Mouse (Mus musculus): ENCODE data around the gene Sp7. TPM values are rescaled to one million over a fixed set of nuclear protein-coding genes. Genes with fewer than 3 reads are reported as not detected.

The Sp7 gene
- polyA plus RNA-seq, 1 experiment from 2014 or later = 0.36 TPM

- no peak overlapping the region for H3K9ac ChIP-seq (replicated peaks)
- WGBS = 88% methylated on average over 8 of the region's 8 CpGs
- H3K27ac ChIP-seq (replicated peaks) = no peak overlapping the region
- no peaks in the 10 kb centered on the region for H3K27me3 ChIP-seq
- H3K4me2 ChIP-seq (replicated peaks) = no peak overlapping the region
- ATAC-seq (replicated peaks) = no peak
- no peaks in the 10 kb centered on the region for H3K9me3 ChIP-seq
- no peak overlapping the region for H3K4me3 ChIP-seq
- peaks cover 68% of the 10 kb centered on the region for H3K36me3 ChIP-seq
- H3K4me1 ChIP-seq = peaks cover 21% of the 10 kb centered on the region
These were observed 31.7 kb downstream of the Sp7 start for GRCm38 (mm10) chr15:102335254-102335653.

- H3K27me3 ChIP-seq = no peaks in the 10 kb centered on the region
- peak within 1 kb of the TSS; percentile 74 for H3K27ac ChIP-seq (replicated peaks)
- WGBS = under 1% methylated on average over 30 of the region's 30 CpGs
- no peaks in the 10 kb centered on the region for H3K9me3 ChIP-seq
- peaks cover 29% of the 10 kb centered on the region for H3K4me1 ChIP-seq
- ATAC-seq (replicated peaks) = peak; percentile 96
- peak within 1 kb of the TSS; percentile 78 for H3K9ac ChIP-seq (replicated peaks)
- peaks cover 53% of the 10 kb centered on the region for H3K36me3 ChIP-seq
- peak within 1 kb of the TSS; percentile 93 for H3K4me3 ChIP-seq
- H3K4me2 ChIP-seq (replicated peaks) = peak within 1 kb of the TSS; percentile 85
These were observed 35.4 kb downstream of the Sp7 start, which contains the start of gene Myg1 for GRCm38 (mm10) chr15:102331610-102332015. Gene Myg1 (plus strand): TSS chr15:102331709.

DNA sequence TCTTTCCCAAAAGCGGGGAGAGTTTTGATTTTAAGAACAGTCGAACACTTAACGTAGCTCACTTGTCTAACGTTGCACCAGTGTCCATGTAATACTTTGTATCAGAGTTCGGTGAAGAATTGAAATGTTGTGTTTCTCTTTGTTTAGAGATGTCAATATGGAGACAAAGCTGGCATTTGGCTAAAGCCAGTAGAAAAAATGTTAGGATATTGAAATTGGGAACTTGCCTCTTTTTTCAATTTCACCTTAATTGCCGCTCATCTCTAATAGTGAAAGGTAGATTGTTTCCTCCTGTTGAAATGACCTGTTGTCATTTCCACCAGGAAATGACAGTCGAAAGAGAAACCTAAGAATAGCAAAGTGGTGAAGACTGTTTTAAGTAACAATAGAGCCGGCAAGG lies 40.1 kb downstream of the Sp7 start:
- 70% methylated on average over 8 of the region's 8 CpGs for WGBS

GRCm38 (mm10) chr15:102326022-102326576 lies 40.9 kb downstream of the Sp7 start, which contains the start of gene Pfdn5:
Gene Pfdn5 (plus strand): TSS chr15:102326116.
- H3K27me3 ChIP-seq = no peaks in the 10 kb centered on the region
- no peaks in the 10 kb centered on the region for H3K9me3 ChIP-seq
- peaks cover 16% of the 10 kb centered on the region for H3K4me1 ChIP-seq
- peaks cover 27% of the 10 kb centered on the region for H3K36me3 ChIP-seq
- ATAC-seq (replicated peaks) = peak; percentile 95
- under 1% methylated on average over 40 of the region's 40 CpGs for WGBS
- peak within 1 kb of the TSS; percentile 61 for H3K27ac ChIP-seq (replicated peaks)
- H3K4me3 ChIP-seq = peak within 1 kb of the TSS; percentile 59
- H3K9ac ChIP-seq (replicated peaks) = peak within 1 kb of the TSS; percentile 67
- peak within 1 kb of the TSS; percentile 66 for H3K4me2 ChIP-seq (replicated peaks)

More for the DNA sequence above, 40.1 kb downstream of the Sp7 start:
- Histone ChIP-seq H3K27me3 (no peaks in the 10 kb centered on the region), H3K27ac (replicated peaks) (0 out of 2 replicates have a peak overlapping the region, but pooled peaks have one; percentile 61), H3K4me1 (peaks cover 19% of the 10 kb centered on the region), H3K4me3 (peak overlapping the region; percentile 59), H3K36me3 (peaks cover 27% of the 10 kb centered on the region), H3K9ac (replicated peaks) (peak overlapping the region; percentile 67), H3K9me3 (no peaks in the 10 kb centered on the region), H3K4me2 (replicated peaks) (peak overlapping the region; percentile 66)
- ATAC-seq (replicated peaks) = no peak

DNA sequence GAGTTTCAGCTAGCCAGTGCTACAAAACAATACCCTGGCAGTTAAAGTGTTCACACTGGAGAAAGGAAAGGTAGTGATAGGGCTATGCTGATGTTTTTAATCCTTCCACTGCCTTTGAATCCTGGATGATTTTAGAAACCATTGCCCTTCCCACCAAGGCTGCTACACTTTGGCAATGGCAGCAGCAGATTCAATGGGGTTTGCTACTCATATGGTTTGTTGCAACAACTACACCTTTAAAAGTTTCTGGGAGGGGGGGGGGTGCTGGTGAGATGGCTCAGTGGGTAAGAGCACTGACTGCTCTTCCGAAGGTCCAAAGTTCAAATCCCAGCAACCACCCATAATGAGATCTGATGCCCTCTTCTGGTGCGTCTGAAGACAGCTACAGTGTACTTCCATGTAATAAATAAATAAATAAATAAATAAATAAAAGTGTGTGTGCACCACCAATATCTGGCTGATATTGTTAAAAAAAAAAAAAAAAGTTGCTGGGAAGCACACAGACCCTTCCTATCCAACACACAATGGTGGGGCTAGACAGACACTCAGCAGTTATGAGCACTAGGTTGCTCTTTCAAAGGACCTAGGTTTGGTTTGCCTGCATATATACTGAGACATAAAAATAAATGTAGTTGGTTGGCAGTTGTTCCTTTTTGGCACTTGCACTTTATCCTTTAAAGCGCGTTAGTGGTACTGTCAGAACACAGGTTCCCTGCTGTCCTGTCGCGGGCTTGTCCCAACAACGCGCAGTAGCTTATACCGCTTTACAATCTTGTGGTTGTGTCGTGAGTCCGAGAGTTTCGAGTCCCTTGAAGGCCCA lies 42.1 kb downstream of the Sp7 start:
- WGBS = 81% methylated on average over 12 of the region's 12 CpGs
- Histone ChIP-seq H3K9ac (replicated peaks) (no peak overlapping the region), H3K9me3 (no peaks in the 10 kb centered on the region), H3K36me3 (peaks cover 16% of the 10 kb centered on the region), H3K4me3 (peak overlapping the region; percentile 59; the same call in 1 of the 2 replicates), H3K27ac (replicated peaks) (no peak overlapping the region), H3K4me1 (peaks cover 13% of the 10 kb centered on the region), H3K27me3 (no peaks in the 10 kb centered on the region), H3K4me2 (replicated peaks) (peak overlapping the region; percentile 66; the same call in 1 of the 2 replicates)
- ATAC-seq (replicated peaks) = no peak

GRCm38 (mm10) chr15:102316263-102316662 lies 50.7 kb downstream of the Sp7 start:
- H3K27ac ChIP-seq (replicated peaks) = no peak overlapping the region
- H3K9ac ChIP-seq (replicated peaks) = no peak overlapping the region
- H3K4me1 ChIP-seq = no peaks in the 10 kb centered on the region
- no peak overlapping the region for H3K4me2 ChIP-seq (replicated peaks)
- H3K27me3 ChIP-seq = no peaks in the 10 kb centered on the region
- ATAC-seq (replicated peaks) = no peak
- H3K36me3 ChIP-seq = peaks cover 14% of the 10 kb centered on the region; the same call in 1 of the 2 replicates
- WGBS = 87% methylated on average over 6 of the region's 6 CpGs
- no peaks in the 10 kb centered on the region for H3K9me3 ChIP-seq
- no peak overlapping the region for H3K4me3 ChIP-seq

DNA sequence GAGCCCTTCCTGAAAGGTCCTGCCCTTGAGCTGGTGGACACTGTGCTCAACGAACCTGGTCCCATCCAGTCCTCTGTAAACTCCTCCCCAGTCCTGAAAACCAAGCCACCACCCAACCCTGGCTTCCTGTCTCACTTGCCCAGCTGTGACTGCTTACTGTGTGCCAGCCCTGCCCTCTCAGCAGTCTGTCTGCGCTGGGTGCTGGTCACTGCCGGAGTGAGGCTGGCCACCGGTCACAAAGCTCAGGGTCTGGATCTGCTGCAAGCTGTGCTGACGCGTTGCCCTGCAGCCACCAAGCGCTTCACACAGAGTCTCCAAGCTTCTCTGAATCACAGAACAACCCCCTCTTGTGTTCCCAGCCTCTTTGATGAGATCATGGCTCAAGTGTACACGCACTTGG lies 51.7 kb downstream of the Sp7 start:
- Histone ChIP-seq H3K9me3 (no peaks in the 10 kb centered on the region), H3K4me2 (replicated peaks) (no peak overlapping the region), H3K36me3 (peaks cover 14% of the 10 kb centered on the region; the same call in 1 of the 2 replicates), H3K27ac (replicated peaks) (no peak overlapping the region), H3K4me1 (no peaks in the 10 kb centered on the region), H3K9ac (replicated peaks) (no peak overlapping the region), H3K27me3 (no peaks in the 10 kb centered on the region), H3K4me3 (no peak overlapping the region)
- ATAC-seq (replicated peaks) = no peak
- WGBS = 93% methylated on average over 8 of the region's 8 CpGs

GRCm38 (mm10) chr15:102311489-102311888 lies 55.5 kb downstream of the Sp7 start:
- Histone ChIP-seq H3K27ac (replicated peaks) (no peak overlapping the region), H3K9me3 (no peaks in the 10 kb centered on the region), H3K36me3 (peaks cover 20% of the 10 kb centered on the region; the same call in 1 of the 2 replicates), H3K4me3 (no peak overlapping the region), H3K27me3 (no peaks in the 10 kb centered on the region), H3K4me1 (no peaks in the 10 kb centered on the region), H3K9ac (replicated peaks) (no peak overlapping the region), H3K4me2 (replicated peaks) (no peak overlapping the region)
- no peak for ATAC-seq (replicated peaks)

- peaks cover 17% of the 10 kb centered on the region for H3K36me3 ChIP-seq
- no peaks in the 10 kb centered on the region for H3K9me3 ChIP-seq
- WGBS = 89% methylated on average over 10 of the region's 10 CpGs
- no peak overlapping the region for H3K27ac ChIP-seq (replicated peaks)
- H3K4me2 ChIP-seq (replicated peaks) = no peak overlapping the region
- H3K27me3 ChIP-seq = no peaks in the 10 kb centered on the region
- no peak overlapping the region for H3K9ac ChIP-seq (replicated peaks)
- H3K4me3 ChIP-seq = no peak overlapping the region
- H3K4me1 ChIP-seq = no peaks in the 10 kb centered on the region
- no peak for ATAC-seq (replicated peaks)
These were observed 56.7 kb downstream of the Sp7 start for GRCm38 (mm10) chr15:102310074-102310845.

GRCm38 (mm10) chr15:102308717-102309116 lies 58.3 kb downstream of the Sp7 start:
- no peak for ATAC-seq (replicated peaks)
- Histone ChIP-seq H3K4me1 (no peaks in the 10 kb centered on the region), H3K27me3 (no peaks in the 10 kb centered on the region), H3K9ac (replicated peaks) (no peak overlapping the region), H3K4me3 (no peak overlapping the region), H3K27ac (replicated peaks) (no peak overlapping the region), H3K9me3 (no peaks in the 10 kb centered on the region), H3K36me3 (peaks cover 14% of the 10 kb centered on the region), H3K4me2 (replicated peaks) (no peak overlapping the region)
- 86% methylated on average over 9 of the region's 9 CpGs for WGBS
